Mouse (Mus musculus) hindbrain, postnatal 0 days (tissue): ENCODE results near the gene Pnpla3. TPM values are rescaled to one million over a fixed set of nuclear protein-coding genes. Genes with fewer than 3 reads are reported as not detected.

Source experiments
- ATAC-seq: fragments of 200-750 bp; cut with Nextera tagmentation; 2 replicates; pipeline ENCODE4 v1.8.0; 2017; ENCODE audit warnings: mild to moderate bottlenecking, moderate TSS enrichment, moderate library complexity
- DNase-seq: peaks from one replicate; pipeline ENCODE4 v3.0.0-alpha.2; 2015; ENCODE audit warnings: low spot score
- H3K27ac ChIP-seq: fragments of 300-500 bp; sonication (generic); 2 replicates; pipeline ENCODE4 v1.5.1; 2014; ENCODE audit warnings: mild to moderate bottlenecking
- H3K27me3 ChIP-seq: fragments of 300-500 bp; sonication (generic); 2 replicates; pipeline ENCODE4 v1.6.1; 2014; ENCODE audit warnings: low read length, mixed read lengths; ENCODE audit not compliant: insufficient read depth
- H3K36me3 ChIP-seq: fragments of 300-500 bp; sonication (generic); 2 replicates; pipeline ENCODE4 v1.6.1; 2014; ENCODE audit warnings: low read length, mixed read lengths; ENCODE audit not compliant: insufficient read depth
- H3K4me1 ChIP-seq: fragments of 300-500 bp; sonication (generic); 2 replicates; pipeline ENCODE4 v1.6.1; 2014; ENCODE audit warnings: antibody characterized with exemption, low read length, mixed read lengths; ENCODE audit not compliant: insufficient read depth
- H3K4me2 ChIP-seq: fragments of 300-500 bp; sonication (generic); 2 replicates; pipeline ENCODE4 v1.6.1; 2014; ENCODE audit warnings: low read depth, mild to moderate bottlenecking, low read length, moderate library complexity, mixed read lengths
- H3K4me3 ChIP-seq: fragments of 300-500 bp; sonication (generic); 2 replicates; pipeline ENCODE4 v1.5.1; 2014; ENCODE audit warnings: low read length
- H3K9ac ChIP-seq: fragments of 300-500 bp; sonication (generic); replicated peaks from 2 replicates; pipeline ENCODE4 v1.6.1; 2014; ENCODE audit warnings: mild to moderate bottlenecking, low read length, moderate library complexity, mixed read lengths
- H3K9me3 ChIP-seq: fragments of 300-500 bp; sonication (generic); 2 replicates; pipeline ENCODE4 v1.6.1; 2016; ENCODE audit warnings: low read length, mixed read lengths
- CTCF ChIP-seq: IDR thresholded peaks from 2 replicates; pipeline ENCODE4 v1.5.1; 2016; ENCODE audit warnings: antibody characterized with exemption, control low read depth, low read depth
- WGBS: fragments of 180-500 bp; shearing (Covaris S2); extraction: QIAGEN DNeasy Blood & Tissue Kit; methylation state at CpG from one replicate; pipeline ENCODE4 v1.1.7; 2014; 5-methylcytosine and 5-hydroxymethylcytosine counted together
- polyA plus RNA-seq: library from polyadenylated mRNA; unstranded; fragments of >200 nt; fragmentation: Nextera tagmentation; extraction: Ambion mirVana; gene quantifications from 2 replicates; pipeline ENCODE4 v1.2.1, GENCODE M21; 2015
- total RNA-seq: library from RNA; depleted of rRNA; stranded (reverse); fragments of >200 nt; gene quantifications from 2 replicates; pipeline ENCODE4 v1.2.3, GENCODE M21; 2014

The Pnpla3 gene
- total and polyA plus RNA-seq, 2 experiments from 2014 or later = 6.2 to 15.4 TPM

- Histone ChIP-seq H3K9me3 (no peaks in the 10 kb centered on the region), H3K4me3 (peak overlapping the region; percentile 73), H3K9ac (peak overlapping the region; percentile 59), H3K4me1 (peaks cover 7% of the 10 kb centered on the region; the same call in 1 of the 2 replicates), H3K4me2 (peak overlapping the region; percentile 75), H3K27ac (peak overlapping the region; percentile 90), H3K27me3 (no peaks in the 10 kb centered on the region), H3K36me3 (peaks cover 11% of the 10 kb centered on the region)
- DNase-seq = no peak
- peak; percentile 48; the same call in 1 of the 2 replicates for ATAC-seq
- no peak for TF ChIP-seq CTCF
- WGBS = 5% methylated on average over 9 of the region's 9 CpGs
These were observed 24.1 kb downstream of the Pnpla3 start for GRCm38 (mm10) chr15:84191724-84192057.

- peak; percentile 99 for ATAC-seq
- Histone ChIP-seq H3K9ac (peak within 1 kb of the TSS; percentile 59), H3K27me3 (no peaks in the 10 kb centered on the region), H3K4me2 (peak within 1 kb of the TSS; percentile 75), H3K9me3 (no peaks in the 10 kb centered on the region), H3K27ac (peak within 1 kb of the TSS; percentile 90), H3K36me3 (peaks cover 16% of the 10 kb centered on the region), H3K4me3 (peak within 1 kb of the TSS; percentile 73), H3K4me1 (peaks cover 7% of the 10 kb centered on the region; the same call in 1 of the 2 replicates)
- peak; percentile 35; the same call in 1 of the 2 replicates for TF ChIP-seq CTCF
- DNase-seq = peak; percentile 97
- WGBS = 6% methylated on average over 48 of the region's 48 CpGs
These were observed 24.6 kb downstream of the Pnpla3 start, which contains the start of gene Samm50 for GRCm38 (mm10) chr15:84192058-84192791. TSS of gene Samm50 (plus strand) at chr15:84192241.

GRCm38 (mm10) chr15:84196486-84197165, 29.0 kb downstream of the Pnpla3 start:
- Histone ChIP-seq H3K27ac (no peak overlapping the region), H3K9me3 (no peaks in the 10 kb centered on the region), H3K36me3 (peaks cover 60% of the 10 kb centered on the region), H3K4me1 (peaks cover 7% of the 10 kb centered on the region; the same call in 1 of the 2 replicates), H3K9ac (no peak overlapping the region), H3K27me3 (no peaks in the 10 kb centered on the region), H3K4me2 (no peak overlapping the region), H3K4me3 (no peak overlapping the region)
- ATAC-seq = no peak
- WGBS = 85% methylated on average over 8 of the region's 8 CpGs
- DNase-seq = no peak
- no peak for TF ChIP-seq CTCF

- no peak for TF ChIP-seq CTCF
- WGBS = over 99% methylated on average over 4 of the region's 4 CpGs
- no peak for DNase-seq
These were observed 39.7 kb downstream of the Pnpla3 start for GRCm38 (mm10) chr15:84207327-84207726.

GRCm38 (mm10) chr15:84209517-84210412, 42.1 kb downstream of the Pnpla3 start:
- H3K9me3 ChIP-seq = no peaks in the 10 kb centered on the region
- no peak for ATAC-seq
- H3K4me3 ChIP-seq = no peak overlapping the region
- DNase-seq = no peak
- 85% methylated on average over 11 of the region's 11 CpGs for WGBS
- H3K36me3 ChIP-seq = peaks cover 50% of the 10 kb centered on the region
- no peak overlapping the region for H3K4me2 ChIP-seq
- H3K9ac ChIP-seq = no peak overlapping the region
- no peaks in the 10 kb centered on the region for H3K27me3 ChIP-seq
- no peaks in the 10 kb centered on the region for H3K4me1 ChIP-seq
- no peak overlapping the region for H3K27ac ChIP-seq
- TF ChIP-seq CTCF = no peak

More at GRCm38 (mm10) chr15:84207327-84207726, 39.7 kb downstream of the Pnpla3 start:
- no peak overlapping the region for H3K4me2 ChIP-seq
- H3K9me3 ChIP-seq = no peaks in the 10 kb centered on the region
- H3K4me1 ChIP-seq = no peaks in the 10 kb centered on the region
- H3K27me3 ChIP-seq = no peaks in the 10 kb centered on the region
- no peak overlapping the region for H3K9ac ChIP-seq
- H3K27ac ChIP-seq = no peak overlapping the region
- ATAC-seq = no peak
- H3K36me3 ChIP-seq = peaks cover 65% of the 10 kb centered on the region
- H3K4me3 ChIP-seq = no peak overlapping the region

GRCm38 (mm10) chr15:84210461-84210860, 42.8 kb downstream of the Pnpla3 start:
- H3K36me3 ChIP-seq = peaks cover 50% of the 10 kb centered on the region
- no peak overlapping the region for H3K9ac ChIP-seq
- ATAC-seq (no peak), DNase-seq (no peak)
- no peak overlapping the region for H3K4me3 ChIP-seq
- TF ChIP-seq CTCF = no peak
- no peaks in the 10 kb centered on the region for H3K27me3 ChIP-seq
- H3K27ac ChIP-seq = no peak overlapping the region
- no peaks in the 10 kb centered on the region for H3K9me3 ChIP-seq
- no peak overlapping the region for H3K4me2 ChIP-seq
- no peaks in the 10 kb centered on the region for H3K4me1 ChIP-seq
- WGBS = 96% methylated on average over 13 of the region's 13 CpGs
